Mouse (Mus musculus) midbrain, embryonic 16.5 days (tissue): ENCODE data around the gene Ndufa13. TPM values are rescaled to one million over a fixed set of nuclear protein-coding genes. Genes with fewer than 3 reads are reported as not detected.

ENCODE experiments used
- ATAC-seq: fragments of 200-750 bp; cut with Nextera tagmentation; 2 replicates; pipeline ENCODE4 v1.8.0; 2017; ENCODE audit warnings: moderate TSS enrichment
- H3K27ac ChIP-seq: fragments of 300-500 bp; sonication (generic); 2 replicates; pipeline ENCODE4 v1.5.1; 2014; ENCODE audit warnings: mild to moderate bottlenecking, low read length, mixed read lengths
- H3K27me3 ChIP-seq: fragments of 300-500 bp; sonication (generic); 2 replicates; pipeline ENCODE4 v1.6.1; 2014; ENCODE audit warnings: low read depth, low read length, mixed read lengths; ENCODE audit not compliant: control insufficient read depth, insufficient read depth
- H3K36me3 ChIP-seq: fragments of 300-500 bp; sonication (generic); 2 replicates; pipeline ENCODE4 v1.6.1; 2014; ENCODE audit warnings: mild to moderate bottlenecking, low read length, moderate library complexity, mixed read lengths; ENCODE audit not compliant: control insufficient read depth, insufficient read depth
- H3K4me1 ChIP-seq: fragments of 300-500 bp; sonication (generic); 2 replicates; pipeline ENCODE4 v1.6.1; 2014; ENCODE audit warnings: mild to moderate bottlenecking, low read length, mixed read lengths; ENCODE audit not compliant: control insufficient read depth, insufficient read depth
- H3K4me2 ChIP-seq: fragments of 300-500 bp; sonication (generic); 2 replicates; pipeline ENCODE4 v1.6.1; 2014; ENCODE audit warnings: mild to moderate bottlenecking, low read length, mixed read lengths
- H3K4me3 ChIP-seq: fragments of 300-500 bp; sonication (generic); 2 replicates; pipeline ENCODE4 v1.5.1; 2014; ENCODE audit warnings: low read depth, mild to moderate bottlenecking, low read length, moderate library complexity, mixed read lengths
- H3K9ac ChIP-seq: fragments of 300-500 bp; sonication (generic); 2 replicates; pipeline ENCODE4 v1.6.1; 2014; ENCODE audit warnings: low read depth, low read length, mixed read lengths
- H3K9me3 ChIP-seq: fragments of 300-500 bp; sonication (generic); replicated peaks from 2 replicates; pipeline ENCODE4 v1.6.1; 2014; ENCODE audit warnings: mild to moderate bottlenecking, low read length, mixed read lengths; ENCODE audit not compliant: control insufficient read depth, poor library complexity, severe bottlenecking
- WGBS: fragments of 180-500 bp; shearing (Covaris S2); extraction: QIAGEN DNeasy Blood & Tissue Kit; methylation state at CpG from one replicate; pipeline ENCODE4 v1.1.7; 2014; 5-methylcytosine and 5-hydroxymethylcytosine counted together
- polyA plus RNA-seq: library from polyadenylated mRNA; unstranded; fragments of >200 nt; fragmentation: Nextera tagmentation; extraction: Ambion mirVana; gene quantifications from 2 replicates; pipeline ENCODE4 v1.2.1, GENCODE M21; 2015

The Ndufa13 gene
- polyA plus RNA-seq, 1 experiment from 2014 or later: 172 TPM

DNA sequence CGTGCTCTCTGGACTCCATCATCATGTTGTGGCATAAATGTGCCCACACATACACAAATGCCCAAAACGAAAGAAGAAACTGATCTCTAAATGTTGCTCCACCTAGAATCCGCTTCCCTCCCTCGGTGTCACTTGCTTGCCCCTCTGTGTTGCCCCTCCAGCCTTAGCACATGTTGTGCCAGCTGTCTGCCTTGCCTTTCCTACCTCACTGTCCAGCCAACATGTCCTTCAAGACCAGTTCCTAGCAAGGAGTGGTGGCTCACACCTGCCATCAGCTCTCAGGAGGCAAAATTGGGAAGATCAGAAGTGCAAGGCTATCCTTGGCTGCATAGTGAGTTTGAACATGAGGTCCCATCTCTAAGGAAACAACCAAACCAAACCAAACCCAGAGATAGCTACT lies 25.0 kb downstream of the Ndufa13 start:
- no peaks in the 10 kb centered on the region for H3K36me3 ChIP-seq
- H3K4me2 ChIP-seq: no peak overlapping the region
- H3K9ac ChIP-seq: no peak overlapping the region
- H3K27ac ChIP-seq: no peak overlapping the region
- H3K4me3 ChIP-seq: no peak overlapping the region
- H3K4me1 ChIP-seq: peaks cover 7% of the 10 kb centered on the region; the same call in 1 of the 2 replicates
- ATAC-seq: no peak
- peaks cover 33% of the 10 kb centered on the region for H3K27me3 ChIP-seq
- no peaks in the 10 kb centered on the region for H3K9me3 ChIP-seq
- 85% methylated on average over 4 of the region's 4 CpGs for WGBS

- Histone ChIP-seq H3K4me1 (peaks cover 7% of the 10 kb centered on the region; the same call in 1 of the 2 replicates), H3K9me3 (no peaks in the 10 kb centered on the region), H3K4me2 (no peak overlapping the region), H3K36me3 (no peaks in the 10 kb centered on the region), H3K27ac (no peak overlapping the region), H3K4me3 (no peak overlapping the region), H3K27me3 (peaks cover 28% of the 10 kb centered on the region), H3K9ac (no peak overlapping the region)
- 82% methylated on average over 10 of the region's 10 CpGs for WGBS
- ATAC-seq: no peak
Measured at GRCm38 (mm10) chr8:69876967-69877366, 25.4 kb downstream of the Ndufa13 start.

DNA sequence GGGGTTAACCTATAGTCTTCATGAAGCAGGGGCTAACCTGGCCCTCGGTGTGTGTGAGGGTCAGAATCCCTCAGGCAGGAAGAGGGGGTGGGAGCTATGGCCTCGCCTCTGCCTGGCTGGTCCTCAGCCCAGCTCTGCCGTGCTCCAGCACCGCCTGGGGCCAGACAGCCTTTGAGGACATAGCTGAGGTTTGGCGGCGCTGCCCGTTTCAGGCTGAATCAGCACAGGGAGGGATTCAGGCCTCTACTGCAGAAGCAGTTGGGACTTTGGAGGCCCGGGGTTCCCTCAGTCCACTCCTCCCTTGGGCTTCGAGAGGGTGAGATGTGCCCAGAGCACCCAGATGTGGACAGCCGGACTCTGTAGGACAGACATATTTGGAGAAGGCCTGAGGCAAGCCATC lies 26.3 kb downstream of the Ndufa13 start:
- Histone ChIP-seq H3K9ac (no peak overlapping the region), H3K27me3 (peaks cover 20% of the 10 kb centered on the region), H3K9me3 (no peaks in the 10 kb centered on the region), H3K4me1 (peaks cover 5% of the 10 kb centered on the region; the same call in 1 of the 2 replicates), H3K36me3 (no peaks in the 10 kb centered on the region), H3K4me2 (no peak overlapping the region), H3K27ac (no peak overlapping the region), H3K4me3 (no peak overlapping the region)
- ATAC-seq: no peak
- WGBS: 51% methylated on average over 10 of the region's 10 CpGs

- Histone ChIP-seq H3K36me3 (no peaks in the 10 kb centered on the region), H3K9ac (no peak overlapping the region), H3K27ac (no peak overlapping the region), H3K4me2 (no peak overlapping the region), H3K4me1 (no peaks in the 10 kb centered on the region; the same call in 1 of the 2 replicates), H3K27me3 (peaks cover 5% of the 10 kb centered on the region), H3K4me3 (no peak overlapping the region), H3K9me3 (no peaks in the 10 kb centered on the region)
- ATAC-seq: no peak
- 85% methylated on average over 13 of the region's 13 CpGs for WGBS
Measured at GRCm38 (mm10) chr8:69874654-69875053, 27.7 kb downstream of the Ndufa13 start.

DNA sequence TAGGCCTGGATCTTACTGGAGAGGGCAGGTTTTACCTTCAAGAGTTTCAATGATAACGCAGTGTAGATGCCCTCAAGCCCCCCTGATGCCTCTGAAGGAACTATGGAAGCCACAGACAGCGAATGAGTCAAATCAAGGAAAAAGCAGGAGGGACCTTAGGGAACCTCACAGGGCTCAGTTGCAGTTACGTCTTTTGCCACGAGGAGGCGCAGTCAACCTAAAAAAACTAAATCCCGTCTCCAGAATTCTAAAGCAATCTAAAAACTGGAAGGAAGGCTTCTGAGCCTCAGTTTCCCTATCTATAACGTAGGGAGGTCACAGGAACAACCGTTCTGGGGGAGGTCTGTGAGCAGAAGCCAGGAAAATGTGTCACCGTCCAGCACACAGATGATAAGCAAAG lies 28.2 kb downstream of the Ndufa13 start:
- Histone ChIP-seq H3K4me1 (no peaks in the 10 kb centered on the region), H3K36me3 (no peaks in the 10 kb centered on the region), H3K9me3 (no peaks in the 10 kb centered on the region), H3K4me2 (no peak overlapping the region), H3K27me3 (peaks cover 2% of the 10 kb centered on the region), H3K9ac (no peak overlapping the region), H3K27ac (no peak overlapping the region), H3K4me3 (no peak overlapping the region)
- 12% methylated on average over 9 of the region's 9 CpGs for WGBS
- ATAC-seq: no peak

GRCm38 (mm10) chr8:69870907-69871306 lies 31.5 kb downstream of the Ndufa13 start:
- 93% methylated on average over 6 of the region's 6 CpGs for WGBS

DNA sequence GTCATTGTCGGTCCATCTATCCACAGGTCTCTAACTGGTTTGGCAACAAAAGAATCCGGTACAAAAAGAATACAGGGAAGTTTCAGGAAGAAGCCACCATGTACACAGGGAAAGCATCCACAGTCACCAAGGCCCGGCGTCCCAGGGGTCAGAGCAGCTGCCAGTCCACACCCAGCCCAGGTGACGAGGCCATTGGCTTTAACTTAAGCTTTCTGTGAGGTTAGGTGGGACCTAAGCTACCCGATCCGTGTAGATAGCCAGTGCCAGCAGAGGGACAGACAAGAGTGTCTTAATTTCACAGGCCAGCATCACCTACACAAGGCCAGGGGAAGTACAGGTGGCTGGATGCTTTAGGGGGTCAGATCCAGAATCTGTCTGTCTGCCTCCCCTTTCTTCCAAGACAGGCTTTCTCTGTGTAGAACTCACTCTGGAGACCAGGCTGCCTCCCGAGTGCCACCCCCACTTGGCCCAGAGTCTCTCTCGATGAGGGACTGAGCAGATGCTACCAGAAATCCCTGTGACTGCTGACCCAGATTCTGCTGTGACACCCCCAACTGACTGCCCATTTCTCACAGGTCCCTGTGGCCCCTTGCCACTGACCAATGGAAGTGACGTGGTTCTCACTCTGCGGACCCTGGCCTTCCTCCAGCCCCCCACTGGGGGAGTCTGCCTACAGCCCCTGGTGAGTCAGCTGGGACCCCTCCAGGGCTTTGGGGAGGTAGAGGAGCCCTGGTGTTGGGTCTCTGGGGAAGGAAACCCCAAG lies 32.2 kb downstream of the Ndufa13 start:
- H3K36me3 ChIP-seq: no peaks in the 10 kb centered on the region
- ATAC-seq: no peak
- WGBS: 86% methylated on average over 11 of the region's 11 CpGs
- H3K9ac ChIP-seq: no peak overlapping the region
- H3K27me3 ChIP-seq: no peaks in the 10 kb centered on the region
- H3K4me1 ChIP-seq: no peaks in the 10 kb centered on the region
- H3K4me2 ChIP-seq: no peak overlapping the region
- no peak overlapping the region for H3K27ac ChIP-seq
- H3K4me3 ChIP-seq: no peak overlapping the region
- H3K9me3 ChIP-seq: no peaks in the 10 kb centered on the region

More at GRCm38 (mm10) chr8:69870907-69871306, 31.5 kb downstream of the Ndufa13 start:
- H3K4me3 ChIP-seq: no peak overlapping the region
- H3K4me1 ChIP-seq: no peaks in the 10 kb centered on the region
- no peaks in the 10 kb centered on the region for H3K9me3 ChIP-seq
- H3K27ac ChIP-seq: no peak overlapping the region
- H3K36me3 ChIP-seq: no peaks in the 10 kb centered on the region
- no peak overlapping the region for H3K4me2 ChIP-seq
- H3K9ac ChIP-seq: no peak overlapping the region
- ATAC-seq: no peak
- H3K27me3 ChIP-seq: no peaks in the 10 kb centered on the region

DNA sequence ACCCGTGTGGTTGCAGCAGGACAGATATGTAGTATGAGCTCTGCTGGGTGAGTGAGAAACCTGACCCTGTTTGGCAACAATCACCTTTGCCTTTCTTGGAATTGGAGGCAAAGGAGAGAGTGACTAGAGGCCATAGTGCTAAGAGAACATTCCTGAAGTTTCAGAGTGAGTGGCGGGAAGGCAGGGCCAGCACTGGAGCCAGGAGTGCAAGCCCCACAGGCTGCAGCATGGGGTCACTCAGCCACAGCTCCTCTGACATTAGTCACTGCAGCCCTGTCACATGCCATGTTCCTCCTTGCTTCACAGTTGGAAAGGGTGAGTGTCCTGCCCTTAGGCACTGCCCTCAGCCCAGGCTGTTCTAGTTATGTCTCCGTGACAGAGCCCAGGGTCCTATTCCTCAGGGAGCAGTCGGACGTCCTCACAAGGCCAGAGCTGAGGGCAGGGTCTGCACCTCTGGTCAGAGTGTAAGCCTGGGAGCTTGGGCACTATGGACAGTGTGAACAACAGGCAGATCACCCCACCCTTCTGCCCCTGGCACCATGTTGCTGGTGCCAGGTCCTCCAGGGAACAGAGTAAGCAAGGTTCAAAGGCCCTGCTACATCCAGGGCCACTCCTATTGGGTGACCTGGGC lies 34.5 kb downstream of the Ndufa13 start:
- no peaks in the 10 kb centered on the region for H3K9me3 ChIP-seq
- no peak overlapping the region for H3K4me3 ChIP-seq
- H3K36me3 ChIP-seq: no peaks in the 10 kb centered on the region
- ATAC-seq: no peak
- no peak overlapping the region for H3K27ac ChIP-seq
- H3K4me1 ChIP-seq: no peaks in the 10 kb centered on the region
- no peak overlapping the region for H3K4me2 ChIP-seq
- WGBS: 87% methylated on average over 5 of the region's 5 CpGs
- no peaks in the 10 kb centered on the region for H3K27me3 ChIP-seq
- no peak overlapping the region for H3K9ac ChIP-seq

DNA sequence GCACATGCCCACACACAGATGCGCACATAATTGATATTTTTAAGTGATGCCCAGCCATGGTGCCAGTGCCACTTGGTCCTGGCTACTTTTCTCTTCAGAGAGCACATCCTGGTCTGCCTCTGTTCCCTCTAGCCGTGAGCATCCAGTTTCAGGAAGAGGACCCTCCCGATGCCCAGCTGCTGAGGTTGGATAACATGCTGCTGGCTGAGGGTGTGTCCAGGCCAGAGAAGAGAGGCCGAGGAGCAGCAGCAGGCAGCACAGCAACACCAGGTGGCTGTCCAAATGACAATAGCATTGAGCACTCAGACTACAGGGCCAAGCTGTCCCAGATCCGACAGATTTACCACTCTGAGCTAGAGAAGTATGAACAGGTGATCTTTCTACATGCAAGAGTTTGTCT lies 38.2 kb downstream of the Ndufa13 start:
- no peaks in the 10 kb centered on the region for H3K4me1 ChIP-seq
- no peak overlapping the region for H3K9ac ChIP-seq
- peaks cover 6% of the 10 kb centered on the region for H3K36me3 ChIP-seq
- ATAC-seq: no peak
- no peak overlapping the region for H3K4me2 ChIP-seq
- H3K4me3 ChIP-seq: no peak overlapping the region
- WGBS: 86% methylated on average over 5 of the region's 5 CpGs
- no peak overlapping the region for H3K27ac ChIP-seq
- H3K27me3 ChIP-seq: no peaks in the 10 kb centered on the region
- no peaks in the 10 kb centered on the region for H3K9me3 ChIP-seq
